Mouse (Mus musculus) brain, embryonic 14.5 days (tissue): ENCODE data around the gene Cdh16. TPM values are rescaled to one million over a fixed set of nuclear protein-coding genes. Genes with fewer than 3 reads are reported as not detected.
A peak's percentile ranks its signal among the peaks of the same experiment; 100 is the strongest.

Source experiments
- DNase-seq: peaks from one replicate; pipeline ENCODE4 v3.0.0-alpha.2; 2011; ENCODE audit warnings: low read depth
- CTCF ChIP-seq: fragments of 200-500 bp; IDR thresholded peaks from 2 replicates; pipeline ENCODE4 v1.5.1; 2012; ENCODE audit warnings: inconsistent platforms, mild to moderate bottlenecking, moderate library complexity, borderline replicate concordance; ENCODE audit not compliant: insufficient read depth, insufficient read length; ENCODE audit errors: extremely low read depth
- POLR2A ChIP-seq: fragments of 200-500 bp; IDR thresholded peaks from 2 replicates; pipeline ENCODE4 v1.6.1; 2012; ENCODE audit warnings: mild to moderate bottlenecking, inconsistent platforms, borderline replicate concordance; ENCODE audit not compliant: poor library complexity, insufficient read depth, insufficient read length, severe bottlenecking; ENCODE audit errors: extremely low read depth
- polyA plus RNA-seq: library from polyadenylated mRNA; depleted of rRNA; stranded (reverse); fragments of >200 nt; gene quantifications from 2 replicates; pipeline ENCODE4 v1.2.3, GENCODE M21; 2012; rRNA removed

Cdh16 gene
- polyA plus RNA-seq, 1 experiment, result not detected

GRCm38 (mm10) chr8:104569559-104569958 lies 54.6 kb downstream of the Cdh16 start:
- TF ChIP-seq POLR2A, result no peak
- TF ChIP-seq CTCF, result peak; percentile 51; the same call in 1 of the 2 replicates
- peak; percentile 15 for DNase-seq

GRCm38 (mm10) chr8:104565457-104565798 lies 58.8 kb downstream of the Cdh16 start:
- DNase-seq, result no peak
- TF ChIP-seq POLR2A (no peak), CTCF (no peak)

- DNase-seq, result peak; percentile 91
- no peak for TF ChIP-seq POLR2A
- peak; percentile 85 for TF ChIP-seq CTCF
These were observed 59.4 kb downstream of the Cdh16 start for GRCm38 (mm10) chr8:104564633-104565456.

- DNase-seq, result no peak
- no peak for TF ChIP-seq POLR2A
- no peak for TF ChIP-seq CTCF
These were observed 63.5 kb downstream of the Cdh16 start for GRCm38 (mm10) chr8:104560731-104561130.

GRCm38 (mm10) chr8:104557226-104557625 lies 67.0 kb downstream of the Cdh16 start:
- TF ChIP-seq CTCF (no peak), POLR2A (no peak)
- no peak for DNase-seq

DNA sequence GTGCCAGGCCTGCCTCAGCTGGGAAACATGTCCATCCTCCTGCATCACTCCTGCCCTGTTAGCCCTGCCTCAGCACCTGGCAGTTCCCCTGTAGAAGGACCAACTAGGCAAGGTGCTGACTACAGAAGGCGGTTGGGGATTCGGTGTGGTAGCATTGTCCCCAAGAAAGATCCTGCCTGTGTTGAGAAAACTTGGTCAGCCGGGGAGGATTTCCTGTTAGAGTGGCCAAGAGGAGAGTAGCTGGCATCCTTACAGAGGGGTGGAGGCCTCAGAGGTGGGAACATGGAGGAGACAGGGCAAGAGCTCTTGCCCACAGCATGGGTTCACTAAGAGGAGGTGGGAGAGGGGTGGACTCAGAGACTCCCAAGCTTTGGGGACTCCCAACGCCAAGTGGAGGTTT lies 69.0 kb downstream of the Cdh16 start:
- no peak for DNase-seq
- no peak for TF ChIP-seq POLR2A
- TF ChIP-seq CTCF, result no peak

Other genes starting within 250 kb of the Cdh16 start
- 18.3 and 20.8 TPM in 2 replicates for gene Cmtm4, start 228.6 kb downstream of the Cdh16 start, polyA plus RNA-seq
- gene Dync1li2, start 181.3 kb downstream of the Cdh16 start, polyA plus RNA-seq, result 89.9 and 110 TPM in 2 replicates
- 0.38 and 0.57 TPM in 2 replicates for gene Terb1, start 114.5 kb downstream of the Cdh16 start, polyA plus RNA-seq
- 72.4 and 89.3 TPM in 2 replicates for gene Nae1, start 89.8 kb downstream of the Cdh16 start, polyA plus RNA-seq
- 1.6 and 1.8 TPM in 2 replicates for gene Car7, start 89.7 kb downstream of the Cdh16 start, polyA plus RNA-seq
- 6.8 and 9.7 TPM in 2 replicates for gene Pdp2, start 32.9 kb downstream of the Cdh16 start, polyA plus RNA-seq
- gene Rrad, start 6.9 kb upstream of the Cdh16 start, polyA plus RNA-seq, result 3.0 and 3.4 TPM in 2 replicates
- gene Ciao2b, start 17.6 kb upstream of the Cdh16 start, polyA plus RNA-seq, result 83.3 and 119 TPM in 2 replicates
- gene Ces2a, start 109.6 kb upstream of the Cdh16 start, polyA plus RNA-seq, result not detected in 2 replicates
- 0.28 and 0.34 TPM in 2 replicates for gene Ces2b, start 207.2 kb upstream of the Cdh16 start, polyA plus RNA-seq
- 0.11 TPM in 1 of 2 replicates, not detected in the other for gene Ces2c, start 222.7 kb upstream of the Cdh16 start, polyA plus RNA-seq